Comparison of ENCODE assay signal across 15 mouse cellular contexts in genomic region chr6:92316781-92317180, GRCm38 (mm10).
"Had no signal": no experiment of that assay in that cellular context is flagged by ENCODE, and none has a peak within 500 bp of the region (broad histone marks: within the 10 kb centered on the region; RNA-seq: fewer than 3 reads in every experiment).

No protein-coding gene starts in this region.

- DNase-seq: retina, postnatal 1 day; right cerebral cortex, adult 18-20 months; right cerebral cortex, postnatal 14 days; right cerebral cortex, postnatal 25 days; right cerebral cortex, postnatal 4 days; spleen, adult 18-20 months; thymus, adult 18-20 months; thymus, adult 2 months; thymus, postnatal 14 days; thymus, postnatal 25 days; thymus, postnatal 36 days; thymus, postnatal 4 days had no signal

- H3K4me3 ChIP-seq: neural tube, embryonic 13.5 days; neural tube, embryonic 15.5 days; stomach, embryonic 15.5 days had no signal

- H3K4me1 ChIP-seq: neural tube, embryonic 13.5 days; neural tube, embryonic 15.5 days; stomach, embryonic 15.5 days had no signal

- H3K36me3 ChIP-seq: neural tube, embryonic 13.5 days; neural tube, embryonic 15.5 days; stomach, embryonic 15.5 days had no signal

- H3K4me2 ChIP-seq: neural tube, embryonic 13.5 days; neural tube, embryonic 15.5 days; stomach, embryonic 15.5 days had no signal

- H3K27ac ChIP-seq: neural tube, embryonic 13.5 days; neural tube, embryonic 15.5 days; stomach, embryonic 15.5 days had no signal

- H3K9me3 ChIP-seq: neural tube, embryonic 13.5 days; neural tube, embryonic 15.5 days; stomach, embryonic 15.5 days had no signal

- H3K27me3 ChIP-seq: neural tube, embryonic 13.5 days; neural tube, embryonic 15.5 days; stomach, embryonic 15.5 days had no signal

- H3K9ac ChIP-seq: neural tube, embryonic 13.5 days; neural tube, embryonic 15.5 days; stomach, embryonic 15.5 days had no signal
